Mouse (Mus musculus) thymus, postnatal 36 days (tissue): Measurements from ENCODE around the gene Tm6sf2.
"Not testable (repeated sequence)": the region's sequence is repeated elsewhere in the genome, so short reads cannot be mapped to it uniquely, and the experiment has no call there.

ENCODE experiments used
- DNase-seq, 2 experiments: peaks; one replicate each; pipeline ENCODE4 v3.0.0; 2022; ENCODE audit warnings: mixed read lengths in 2 of 2

Tm6sf2 gene

GRCm38 (mm10) chr8:70072441-70073069 lies at the start of gene Tm6sf2:
Gene Tm6sf2, plus strand, starts transcription at chr8:70072924.
- no peak for DNase-seq

DNA sequence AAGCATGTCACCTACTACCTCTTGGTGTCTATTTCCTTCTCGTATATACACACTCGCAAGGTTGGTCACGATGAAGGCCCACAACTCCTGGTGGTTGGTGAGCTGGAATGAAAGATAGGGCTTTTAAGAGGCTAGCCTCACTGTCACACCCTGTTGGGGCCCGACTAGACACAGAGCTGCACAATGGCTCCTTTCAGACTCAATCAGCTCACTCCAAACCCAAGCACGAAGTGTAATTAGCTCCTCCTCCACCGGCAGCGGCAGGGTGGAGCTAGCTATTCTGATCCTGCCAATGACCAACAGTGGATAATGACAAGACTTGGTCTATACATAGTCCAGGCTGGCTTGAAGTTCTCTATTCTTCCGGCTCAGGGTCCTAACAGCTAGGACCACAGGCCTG lies 49.1 kb upstream of the Tm6sf2 start:
- no peak for DNase-seq

- DNase-seq: no peak
Measured at GRCm38 (mm10) chr8:70026151-70026550, 46.6 kb upstream of the Tm6sf2 start.

- no peak for DNase-seq
Measured at GRCm38 (mm10) chr8:70030255-70030654, 42.5 kb upstream of the Tm6sf2 start.

DNA sequence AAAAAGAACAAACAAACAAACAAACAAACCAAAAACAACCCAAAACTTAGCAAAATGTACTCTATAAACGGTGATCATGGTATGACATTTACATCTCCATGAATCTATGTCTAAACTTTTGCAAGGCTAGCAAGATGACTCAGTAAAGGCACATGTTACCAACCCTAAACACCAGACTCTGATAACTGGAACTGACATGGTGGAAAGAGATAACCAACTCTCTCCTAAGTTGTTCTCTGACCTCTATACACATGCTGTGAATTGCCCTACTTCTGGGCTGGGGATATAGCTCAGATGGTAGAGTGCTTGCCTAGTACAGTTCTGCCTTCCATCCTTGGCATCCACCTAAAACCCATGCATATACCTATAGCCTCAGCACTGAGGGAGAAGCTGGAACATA lies 34.7 kb upstream of the Tm6sf2 start:
- DNase-seq: no peak

- peak in 1 of 2 experiments; percentile 66 for DNase-seq
Measured at GRCm38 (mm10) chr8:70041885-70042546, 30.7 kb upstream of the Tm6sf2 start.

DNA sequence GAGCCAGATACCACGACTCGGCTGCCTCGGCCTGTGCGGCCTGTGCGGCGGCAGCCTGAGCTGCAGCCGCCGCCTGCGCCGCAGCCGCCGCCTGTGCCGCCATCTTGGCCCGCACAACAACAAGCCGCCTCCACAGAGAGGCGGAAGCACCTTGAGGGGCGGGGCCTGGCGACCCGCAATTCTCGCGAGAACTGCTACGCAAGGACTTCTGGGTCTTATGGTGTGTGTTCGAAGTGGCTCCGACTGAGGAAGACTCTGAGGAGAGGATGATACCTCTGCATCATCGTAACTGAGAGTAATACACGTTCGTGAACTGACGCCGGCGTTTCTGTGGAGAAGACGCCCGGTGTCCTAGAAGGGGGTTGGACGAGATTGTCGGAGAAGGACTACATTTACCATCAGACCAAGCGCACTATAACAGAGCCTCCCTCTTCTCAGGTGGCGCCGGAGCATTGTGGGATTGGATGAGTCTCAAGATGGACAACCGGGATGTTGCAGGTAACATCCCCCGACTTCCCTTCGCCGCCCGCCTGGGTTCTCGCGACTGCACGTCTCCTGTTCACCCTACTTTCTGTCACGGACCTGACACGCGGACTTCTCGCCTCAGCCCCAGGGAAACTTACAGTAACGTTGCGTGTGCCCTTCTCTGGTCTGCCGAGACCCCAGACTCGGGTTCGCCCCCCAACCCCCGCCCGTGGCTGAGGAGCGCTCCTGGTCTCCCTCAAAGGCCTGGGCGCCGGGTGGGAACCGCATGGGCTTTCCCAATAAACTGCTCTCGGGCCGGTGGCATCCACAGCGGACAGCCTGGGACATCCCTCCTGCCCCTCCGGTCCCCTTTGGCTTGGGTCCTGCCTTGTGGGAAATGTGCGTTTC lies 29.9 kb upstream of the Tm6sf2 start, which contains the start of the genes Mau2 and Sugp1:
Gene Mau2, minus strand, starts transcription at position 152 of the 873 bp plus-strand sequence.
Gene Sugp1, plus strand, starts transcription at position 231 of the 873 bp plus-strand sequence.
- DNase-seq: peak; percentile 97

GRCm38 (mm10) chr8:70043996-70044395 lies 28.7 kb upstream of the Tm6sf2 start:
- no peak for DNase-seq

GRCm38 (mm10) chr8:70049662-70050061 lies 23.1 kb upstream of the Tm6sf2 start:
- no peak for DNase-seq

DNA sequence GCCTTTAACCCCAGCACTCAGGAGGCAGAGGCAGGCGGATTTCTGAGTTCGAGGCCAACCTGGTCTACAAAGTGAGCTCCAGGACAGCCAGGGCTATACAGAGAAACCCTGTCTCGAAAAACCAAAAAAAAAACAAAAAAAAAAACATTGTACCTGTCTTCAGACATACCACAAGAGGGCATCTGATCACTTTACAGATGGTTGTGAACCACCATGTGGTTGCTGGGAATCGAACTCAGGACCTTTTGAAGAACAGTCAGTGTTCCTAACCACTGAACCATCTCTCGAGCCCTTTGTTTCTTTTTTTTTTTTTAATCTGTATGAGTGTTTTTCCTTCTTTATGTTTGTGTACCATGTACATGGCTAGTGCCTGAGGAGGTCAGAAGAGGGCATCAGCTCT lies 22.3 kb upstream of the Tm6sf2 start:
- not testable (repeated sequence) for DNase-seq

DNA sequence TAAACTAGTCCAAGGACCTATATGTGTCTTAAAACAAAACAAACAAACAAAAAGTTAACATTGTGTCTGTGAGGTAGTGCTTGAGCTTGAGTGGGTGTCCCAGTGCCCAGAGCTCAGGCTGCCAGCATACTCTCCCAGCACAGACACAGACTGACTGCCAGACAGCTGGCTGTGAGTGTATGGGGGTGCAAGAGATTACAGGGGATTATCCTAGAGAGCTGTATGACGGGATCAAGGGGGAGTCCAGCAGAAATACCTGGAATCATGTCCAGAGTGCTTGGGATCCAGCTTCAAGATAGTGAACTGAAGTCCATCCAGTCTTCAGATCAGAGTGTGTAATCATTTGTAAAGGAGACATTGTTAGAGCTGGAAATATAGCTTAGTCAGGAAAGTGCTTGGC lies 15.0 kb upstream of the Tm6sf2 start:
- no peak for DNase-seq

DNA sequence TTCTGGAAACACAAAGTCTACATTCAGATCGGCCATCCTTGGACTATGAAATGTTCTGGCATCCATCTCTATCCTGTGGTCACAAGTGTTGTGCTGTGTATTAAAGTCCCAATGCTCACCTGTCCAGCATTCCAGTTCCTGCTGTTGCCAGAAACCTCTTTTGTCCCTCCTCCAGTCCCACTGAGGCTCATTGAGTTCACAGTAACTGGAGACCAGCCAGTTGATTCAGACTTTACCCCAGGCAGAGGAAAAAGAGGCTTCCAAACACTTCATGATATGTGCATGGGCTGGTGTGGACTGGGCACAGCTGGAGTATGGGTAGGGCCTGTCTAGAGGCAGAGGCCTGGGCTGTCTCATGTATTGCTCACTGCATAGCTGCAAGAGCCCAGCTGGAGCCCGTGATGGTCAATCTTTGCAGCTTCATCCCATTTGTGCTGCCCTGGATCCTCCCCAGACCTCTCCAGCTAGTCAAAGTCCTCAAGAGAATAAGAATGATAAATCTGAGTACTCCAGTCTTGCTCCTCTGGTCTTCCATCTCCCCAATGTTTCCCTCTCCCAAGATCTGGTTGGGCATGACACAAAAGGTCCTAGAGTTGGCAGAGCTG lies 786 bp upstream of the Tm6sf2 start:
- DNase-seq: no peak

DNA sequence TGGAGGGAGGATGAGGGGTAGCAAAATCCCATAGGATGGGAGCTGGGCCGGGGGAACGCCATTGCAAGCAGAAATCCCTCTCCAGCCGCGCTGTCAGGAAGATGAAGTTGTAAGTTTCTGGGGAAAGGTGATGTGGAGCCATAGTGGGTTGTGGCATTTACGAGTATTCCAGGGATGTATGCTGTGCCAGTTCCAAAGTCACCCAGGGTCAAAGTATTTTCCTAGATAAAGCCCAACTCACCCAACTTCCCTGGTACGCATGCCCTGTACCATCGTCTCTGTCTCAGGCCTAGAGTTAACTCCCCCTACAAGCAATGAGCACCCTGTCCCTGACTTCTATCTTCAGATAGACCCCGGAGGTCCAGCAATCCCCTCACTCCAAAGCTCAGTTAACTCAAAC lies 396 bp downstream of the Tm6sf2 start:
- no peak for DNase-seq

- no peak for DNase-seq
Measured at GRCm38 (mm10) chr8:70073682-70074081, 958 bp downstream of the Tm6sf2 start.

DNA sequence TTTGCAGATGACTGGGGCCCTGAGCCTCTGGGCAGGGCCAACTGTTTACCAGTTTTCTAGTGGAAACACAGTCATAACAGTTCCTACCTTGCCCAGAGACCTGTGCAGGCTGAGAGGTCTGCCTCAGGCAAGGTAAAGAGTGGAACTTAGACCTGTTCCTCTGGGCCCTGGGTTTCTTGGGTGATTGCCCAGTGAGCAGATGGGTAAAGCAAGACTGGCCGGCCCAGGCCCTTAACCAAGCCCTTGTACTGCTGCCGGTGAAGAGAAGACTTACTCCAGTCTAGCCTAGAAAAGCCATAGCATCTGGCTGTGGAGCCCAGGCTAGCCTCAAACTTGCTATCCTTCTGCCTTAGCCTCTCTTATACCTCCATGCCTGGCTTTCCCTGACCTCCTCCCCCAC lies 9.3 kb downstream of the Tm6sf2 start:
- no peak for DNase-seq

GRCm38 (mm10) chr8:70083285-70083684 lies 10.6 kb downstream of the Tm6sf2 start, which contains the start of gene Hapln4:
Gene Hapln4, plus strand, starts transcription at chr8:70083457.
- no peak for DNase-seq

DNA sequence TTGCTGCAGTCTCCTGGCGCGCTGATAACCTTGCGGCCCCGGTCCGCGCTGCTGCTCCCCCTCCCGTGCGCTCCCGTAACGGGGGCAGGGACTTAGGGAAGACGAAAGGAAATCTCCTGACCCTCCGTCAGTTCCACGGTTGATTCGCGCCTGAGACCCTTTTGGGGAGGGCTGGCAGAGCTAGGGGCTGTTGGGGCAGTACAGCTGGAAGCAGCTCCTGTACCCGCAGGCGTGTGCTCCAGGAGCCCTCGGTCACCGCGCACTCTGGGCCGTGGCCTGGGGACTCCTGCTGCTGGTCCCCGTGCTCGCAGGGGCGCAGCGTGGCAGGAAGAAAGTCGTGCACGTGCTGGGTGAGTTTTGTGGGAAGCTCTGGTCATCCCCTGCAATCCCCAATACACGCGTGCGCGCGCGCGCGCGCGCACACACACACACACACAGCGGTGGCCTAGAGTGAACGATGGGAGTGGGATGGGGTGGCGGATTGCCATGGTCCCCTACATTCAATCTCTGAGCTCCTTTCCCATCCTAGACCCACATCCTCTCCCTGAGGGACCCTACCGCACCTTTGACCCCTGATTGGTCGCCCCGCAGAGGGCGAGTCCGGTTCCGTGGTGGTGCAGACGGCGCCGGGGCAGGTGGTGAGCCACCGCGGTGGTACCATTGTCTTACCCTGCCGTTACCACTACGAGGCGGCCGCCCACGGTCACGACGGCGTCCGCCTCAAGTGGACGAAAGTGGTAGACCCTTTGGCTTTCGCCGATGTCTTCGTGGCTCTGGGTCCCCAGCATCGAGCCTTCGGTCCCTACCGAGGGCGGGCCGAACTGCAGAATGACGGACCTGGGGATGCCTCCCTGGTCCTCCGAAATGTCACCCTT lies 11.7 kb downstream of the Tm6sf2 start:
- DNase-seq: no peak

DNA sequence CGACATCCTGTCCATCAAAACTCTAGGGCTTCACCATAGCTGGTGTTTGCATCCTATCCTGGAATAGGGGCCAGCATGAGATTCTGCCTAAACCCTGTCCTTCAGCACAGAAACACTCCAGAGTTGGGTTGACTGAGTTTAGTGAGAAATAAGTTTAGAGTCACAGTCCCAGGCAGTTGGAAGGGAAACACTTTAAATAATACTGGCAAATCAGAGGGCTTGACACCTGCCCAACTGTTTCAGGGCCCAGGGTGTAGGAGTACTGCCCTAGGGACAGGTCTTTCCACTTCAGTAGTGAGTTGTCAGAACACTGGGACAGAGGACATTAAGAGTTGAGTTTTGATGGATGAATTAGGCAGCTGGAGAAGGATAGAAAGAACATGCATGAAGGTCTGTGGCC lies 13.4 kb downstream of the Tm6sf2 start:
- no peak for DNase-seq

DNA sequence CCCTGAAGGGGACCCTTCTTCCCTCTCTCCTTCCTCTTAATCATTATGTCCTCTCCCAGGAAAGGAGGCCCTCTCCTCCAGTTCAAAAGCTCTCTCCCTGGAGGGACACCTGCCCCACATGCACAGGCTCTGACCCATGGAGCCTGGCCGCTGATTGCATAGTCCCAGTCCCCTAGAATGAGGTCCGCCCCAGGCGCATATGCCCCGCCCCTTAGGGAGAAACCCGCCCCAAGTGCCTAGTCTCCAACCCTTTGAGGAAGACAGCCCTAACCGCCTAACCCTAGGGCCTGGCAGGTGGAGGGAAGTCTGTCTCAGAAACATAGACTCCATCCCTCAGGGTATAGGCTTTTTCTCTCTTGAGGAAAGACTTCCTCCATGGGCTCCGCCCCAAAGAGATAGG lies 14.5 kb downstream of the Tm6sf2 start:
- no peak for DNase-seq

DNA sequence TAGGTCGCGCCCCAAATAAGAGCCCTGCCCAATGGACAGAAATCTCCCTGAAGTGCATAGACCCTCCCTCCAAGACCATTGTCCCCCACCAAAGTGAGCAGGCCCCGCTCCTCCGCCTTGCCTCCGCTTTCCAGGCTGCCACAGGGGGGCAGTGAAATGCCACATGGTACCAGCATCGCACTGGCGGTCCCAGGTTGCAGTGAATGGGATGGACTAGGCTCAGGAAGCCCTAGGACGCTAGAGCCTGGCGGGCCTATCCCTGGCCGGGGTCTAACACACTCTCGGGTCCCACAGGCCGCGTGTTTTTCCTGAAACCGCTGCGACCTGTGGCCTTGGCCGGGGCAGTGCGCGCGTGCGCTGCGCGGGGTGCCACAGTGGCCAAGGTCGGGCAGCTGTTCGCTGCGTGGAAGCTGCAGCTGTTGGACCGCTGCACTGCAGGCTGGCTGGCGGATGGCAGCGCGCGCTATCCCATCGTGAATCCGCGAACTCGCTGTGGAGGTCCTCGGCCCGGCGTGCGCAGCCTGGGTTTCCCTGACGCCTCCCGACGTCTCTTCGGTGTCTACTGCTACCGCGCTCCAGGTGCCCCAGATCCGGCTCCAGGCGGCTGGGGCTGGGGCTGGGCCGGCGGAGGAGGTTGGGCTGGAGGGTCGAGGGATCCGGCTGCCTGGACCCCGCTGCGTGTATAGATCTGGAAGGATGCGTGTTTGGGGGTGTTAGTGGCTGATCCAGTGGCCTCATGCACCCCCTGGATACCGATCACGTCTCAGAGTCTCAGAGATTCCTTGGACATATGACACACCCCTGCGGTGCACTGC lies 15.3 kb downstream of the Tm6sf2 start:
- peak in 1 of 2 experiments; percentile 15 for DNase-seq
